Mouse (Mus musculus) thymus, postnatal 4 days (tissue): ENCODE data around the gene Ush2a.

Experiments
- DNase-seq: peaks from one replicate; pipeline ENCODE4 v3.0.0; 2021

The Ush2a gene

DNA sequence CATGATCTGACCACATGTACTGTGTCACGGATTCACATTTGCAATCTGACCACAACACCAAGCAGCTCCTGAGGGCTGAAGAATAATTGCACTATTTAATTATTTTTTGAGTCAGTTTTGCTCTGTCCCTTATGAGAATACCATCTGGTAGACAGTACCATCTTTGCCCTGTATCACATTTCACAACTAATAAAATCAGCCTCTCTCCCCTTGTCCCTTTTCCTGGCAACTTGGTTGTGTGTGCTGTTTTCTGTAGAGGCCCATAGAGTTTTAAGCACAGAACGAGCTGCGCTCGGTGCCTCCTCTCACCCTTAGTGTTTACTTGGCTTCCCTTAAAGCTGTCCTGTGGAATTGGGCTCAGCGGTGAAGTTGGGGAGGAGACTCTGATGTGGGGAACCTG lies 290.0 kb downstream of the Ush2a start:
- DNase-seq, result no peak

DNA sequence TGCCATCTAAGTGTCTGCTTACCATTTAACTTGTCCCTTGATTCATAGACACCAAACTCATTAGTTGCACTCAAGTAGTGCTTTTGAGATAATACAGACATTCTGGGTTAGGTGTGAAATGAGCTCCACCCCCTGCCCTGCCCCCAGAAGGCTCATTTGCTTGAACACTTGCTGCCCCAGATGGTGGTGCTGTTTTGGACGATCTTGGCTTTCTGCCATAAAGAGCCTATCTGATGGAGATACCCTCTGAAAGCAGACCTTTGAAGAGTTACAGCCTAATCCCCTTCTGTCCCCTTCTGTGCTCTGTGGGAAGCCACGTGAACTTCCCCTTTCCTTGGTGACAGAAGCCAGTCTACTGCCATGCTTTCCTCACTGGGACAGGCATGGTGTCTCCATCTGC lies 297.1 kb downstream of the Ush2a start:
- no peak for DNase-seq

DNA sequence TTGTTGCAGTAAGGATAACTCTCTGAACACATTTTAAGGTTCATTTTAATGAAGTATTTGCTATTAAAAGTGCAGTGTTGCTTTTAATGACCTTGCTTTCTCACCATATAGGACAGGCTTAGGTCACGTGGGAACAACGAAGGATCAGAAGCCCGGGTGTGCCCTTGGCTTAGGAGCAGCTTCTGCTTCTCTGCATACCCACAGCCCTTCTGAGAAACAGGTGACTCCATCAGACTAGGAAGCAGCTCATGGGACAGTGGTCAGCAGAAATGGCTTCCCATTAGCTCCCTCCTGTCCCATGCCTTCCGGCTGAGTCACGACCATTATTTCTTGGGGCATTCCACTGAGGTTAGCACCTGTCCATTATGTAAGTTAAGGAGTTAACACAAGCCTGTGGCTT lies 304.4 kb downstream of the Ush2a start:
- no peak for DNase-seq

- DNase-seq, result no peak
These were observed 305.7 kb downstream of the Ush2a start for GRCm38 (mm10) chr1:188567486-188567885.

DNA sequence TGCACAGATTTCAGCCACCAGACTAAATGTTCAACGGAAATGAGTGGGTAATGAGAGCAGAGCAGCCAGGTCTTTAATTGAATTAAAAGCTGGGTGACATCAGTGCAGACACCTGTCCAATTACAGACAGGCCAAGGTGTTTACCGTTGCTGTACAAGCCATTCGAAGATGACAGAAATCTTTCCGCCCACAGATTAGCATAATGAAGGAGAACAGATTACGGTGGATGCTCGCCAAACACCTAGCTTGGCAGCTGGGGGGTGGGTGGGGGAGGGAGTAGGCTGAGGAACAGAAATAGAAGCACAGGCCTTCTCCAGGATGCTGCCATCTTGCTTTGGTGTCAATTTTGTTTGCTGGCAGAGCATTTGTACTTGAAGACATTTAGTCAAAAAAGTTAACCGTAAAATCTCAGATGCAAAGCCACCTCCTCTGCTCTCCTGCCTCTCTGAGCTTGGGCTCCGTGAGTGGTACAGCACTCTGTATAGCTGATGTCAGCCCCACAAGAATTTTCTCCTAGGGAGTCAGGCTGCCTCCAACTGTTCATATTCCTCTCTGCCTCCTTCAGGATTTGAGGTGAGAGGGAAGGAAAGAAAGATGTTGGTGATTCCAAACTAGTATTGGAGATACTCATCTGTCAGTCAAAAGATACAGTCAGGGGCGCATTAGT lies 306.6 kb downstream of the Ush2a start:
- DNase-seq, result no peak

- no peak for DNase-seq
These were observed 314.5 kb downstream of the Ush2a start for GRCm38 (mm10) chr1:188576246-188576747.

DNA sequence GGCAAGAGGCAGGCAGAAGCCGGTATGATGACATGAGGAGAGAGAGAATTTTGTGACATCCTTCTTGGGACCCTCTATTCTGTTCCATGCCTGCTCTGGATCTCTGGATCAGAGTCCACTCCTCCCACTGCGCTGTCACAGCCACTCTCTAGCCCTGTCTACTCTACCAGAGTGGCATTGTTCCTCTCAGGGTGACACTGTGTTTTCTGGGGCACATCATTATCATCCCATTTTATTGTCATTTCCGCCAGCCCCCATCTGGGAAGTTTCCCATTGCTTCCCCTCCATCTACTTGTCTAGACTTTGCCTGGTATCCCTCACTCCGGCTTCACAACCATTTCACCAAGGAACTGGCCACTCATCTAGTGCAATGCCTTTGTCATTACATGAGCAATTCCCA lies 315.6 kb downstream of the Ush2a start:
- DNase-seq, result no peak

DNA sequence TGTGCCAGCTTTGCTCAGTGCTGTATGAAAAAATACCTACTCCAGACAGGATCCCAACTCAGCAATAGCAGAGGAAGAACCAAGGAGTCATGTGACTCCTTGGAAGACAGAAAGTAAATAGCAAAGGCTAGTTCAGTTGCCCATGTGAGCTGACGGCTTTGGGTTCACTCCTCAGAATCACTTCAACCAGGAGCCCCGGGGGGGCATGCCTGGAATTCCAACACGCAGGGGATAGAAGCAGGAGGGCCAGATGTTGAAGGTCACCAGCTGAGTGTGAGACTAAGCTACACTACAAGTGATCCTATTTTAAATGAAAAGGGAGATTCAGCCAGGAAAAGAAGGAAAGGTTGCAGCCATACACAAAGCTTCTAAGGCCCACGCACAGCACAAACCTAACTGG lies 319.3 kb downstream of the Ush2a start:
- DNase-seq, result no peak

GRCm38 (mm10) chr1:188595251-188595650 lies 333.4 kb downstream of the Ush2a start:
- no peak for DNase-seq

- no peak for DNase-seq
These were observed 336.2 kb downstream of the Ush2a start for GRCm38 (mm10) chr1:188598052-188598451.

DNA sequence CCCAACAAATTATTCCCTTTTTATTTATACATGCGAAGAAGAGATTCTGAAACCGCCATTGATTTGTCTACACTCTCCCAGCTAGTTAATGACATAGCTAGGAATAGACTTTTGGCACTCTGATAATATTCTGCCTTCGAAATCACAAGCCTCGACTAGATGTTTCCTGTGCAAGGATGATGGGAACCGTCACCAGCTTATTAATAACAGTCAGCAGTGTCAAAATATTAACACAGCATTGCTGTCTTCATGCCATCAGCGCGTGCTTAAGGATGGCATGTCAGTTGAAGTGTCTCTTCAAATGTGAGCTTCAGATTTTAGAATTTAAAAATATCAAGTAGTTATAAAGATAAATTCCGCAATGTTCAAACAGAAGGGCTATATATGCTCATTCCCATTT lies 337.3 kb downstream of the Ush2a start:
- no peak for DNase-seq

DNA sequence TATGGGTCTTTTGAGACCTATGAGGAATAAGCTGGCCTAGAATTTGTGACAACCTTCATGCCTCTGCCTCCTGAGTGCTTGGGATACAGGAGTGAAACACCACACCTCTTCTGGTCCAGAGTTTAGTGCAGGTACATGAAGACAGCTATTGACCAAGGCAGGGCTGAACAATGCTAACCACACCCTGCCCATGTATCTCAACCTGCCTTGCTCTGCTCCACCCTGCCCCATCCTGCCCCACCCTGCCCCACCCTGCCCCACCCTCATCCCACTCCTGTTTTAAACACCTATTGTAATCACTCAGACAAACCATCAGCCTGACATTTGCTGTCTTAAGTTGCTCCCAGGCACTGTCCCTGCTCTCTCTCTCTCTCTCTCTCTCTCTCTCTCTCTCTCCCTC lies 344.6 kb downstream of the Ush2a start:
- DNase-seq, result no peak

DNA sequence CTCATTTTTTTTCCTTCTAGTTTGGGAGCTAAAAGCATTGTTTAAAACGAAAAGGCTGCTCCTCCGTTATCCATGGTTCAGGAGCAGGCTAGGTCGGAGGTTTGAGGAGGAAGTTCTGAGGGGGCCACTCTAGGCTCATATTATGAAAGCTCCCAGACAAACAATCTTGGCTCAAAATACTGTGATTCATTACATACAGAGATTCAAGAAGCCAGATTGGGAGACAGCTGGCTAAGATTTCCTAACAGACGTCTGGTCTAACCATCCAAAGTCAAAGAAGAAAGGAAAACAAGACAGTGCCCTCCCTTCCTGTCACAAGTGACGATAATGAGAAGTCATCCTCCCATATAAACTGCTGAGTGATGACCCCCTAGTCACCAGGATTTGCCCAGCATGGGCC lies 354.7 kb downstream of the Ush2a start:
- no peak for DNase-seq

GRCm38 (mm10) chr1:188633736-188634135 lies 371.9 kb downstream of the Ush2a start:
- DNase-seq, result no peak

DNA sequence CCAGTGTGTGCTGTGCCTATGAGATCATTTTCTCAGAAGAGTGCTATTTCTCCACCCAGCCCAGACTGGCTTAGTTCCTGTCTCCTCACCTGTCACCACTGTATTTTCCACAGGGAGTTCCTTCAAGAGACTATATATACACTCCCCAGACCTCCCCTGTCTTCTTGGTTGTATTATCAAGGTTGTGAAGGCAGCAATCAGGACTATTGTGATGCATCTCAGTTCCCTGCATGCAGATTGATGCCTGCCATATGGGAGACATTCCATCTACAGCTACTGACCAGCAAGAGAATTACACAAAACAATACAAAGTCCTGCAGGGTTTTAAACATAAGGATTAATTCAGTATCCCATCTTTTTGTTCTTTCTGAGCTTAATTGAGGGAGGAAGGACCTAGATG lies 377.8 kb downstream of the Ush2a start:
- DNase-seq, result no peak

DNA sequence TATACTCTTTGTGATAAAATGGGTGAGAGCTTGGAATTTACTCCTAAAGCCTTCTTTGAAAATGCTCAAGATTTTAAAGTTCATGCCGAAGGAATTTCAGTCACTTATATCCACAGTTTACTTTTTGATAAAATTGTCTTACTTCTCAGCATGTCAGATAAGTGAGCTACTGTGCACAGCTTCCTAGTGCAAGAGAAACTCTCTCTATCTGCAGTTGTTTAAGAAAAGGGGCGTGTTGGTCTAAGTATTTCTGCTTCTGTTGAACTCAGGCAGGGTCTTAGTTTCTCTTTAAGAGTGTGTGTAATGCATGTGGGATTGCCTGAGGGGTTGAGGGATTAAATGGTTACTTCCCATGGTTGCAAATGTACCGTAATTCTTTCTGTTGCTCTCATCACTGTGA lies 381.3 kb downstream of the Ush2a start:
- DNase-seq, result no peak

- DNase-seq, result no peak
These were observed 391.2 kb downstream of the Ush2a start for GRCm38 (mm10) chr1:188653001-188653400.

DNA sequence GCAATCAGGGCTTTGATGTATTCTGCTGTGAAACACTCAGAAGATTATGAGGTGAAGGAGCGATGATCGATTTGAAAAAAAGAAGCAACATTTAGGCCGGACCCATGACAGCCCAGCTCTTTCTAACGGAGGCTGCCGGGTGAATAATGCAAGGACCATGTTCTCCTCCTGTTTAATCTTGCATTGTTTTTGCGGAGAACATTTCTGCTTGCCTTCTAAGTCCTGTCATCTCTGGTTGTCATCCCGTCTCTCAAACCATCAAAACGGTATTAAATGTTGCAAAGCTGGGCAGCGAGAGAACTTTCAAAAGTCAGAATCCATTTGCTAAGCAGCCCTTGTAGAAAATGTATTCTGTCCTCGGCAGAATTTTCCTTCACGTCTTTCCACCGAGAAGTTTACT lies 394.3 kb downstream of the Ush2a start:
- DNase-seq, result no peak

- no peak for DNase-seq
These were observed 397.3 kb downstream of the Ush2a start for GRCm38 (mm10) chr1:188659159-188659558.

GRCm38 (mm10) chr1:188660339-188660738 lies 398.5 kb downstream of the Ush2a start:
- no peak for DNase-seq

DNA sequence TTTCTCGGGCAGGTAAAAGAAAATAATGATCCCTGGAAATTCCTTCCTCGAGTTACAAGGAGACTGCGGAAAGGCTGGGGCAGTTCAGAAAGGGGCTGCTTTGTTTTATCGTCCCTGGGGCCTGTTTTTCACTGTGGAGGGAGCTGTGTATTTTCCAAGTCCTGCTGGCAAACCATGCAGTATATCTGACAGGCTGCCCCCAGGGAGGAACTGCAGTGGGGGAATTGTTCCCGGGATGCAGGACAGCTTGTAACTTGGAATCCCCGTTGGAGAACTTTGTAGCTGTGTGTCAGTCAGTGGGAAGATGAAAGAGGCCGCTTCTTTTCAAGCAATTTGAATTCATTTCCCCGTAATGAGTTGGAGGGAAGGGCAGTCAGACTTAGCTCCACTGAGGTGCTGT lies 399.1 kb downstream of the Ush2a start:
- DNase-seq, result no peak

- no peak for DNase-seq
These were observed 405.6 kb downstream of the Ush2a start for GRCm38 (mm10) chr1:188667460-188667859.

- DNase-seq, result no peak
These were observed 406.7 kb downstream of the Ush2a start for GRCm38 (mm10) chr1:188668513-188668912.

DNA sequence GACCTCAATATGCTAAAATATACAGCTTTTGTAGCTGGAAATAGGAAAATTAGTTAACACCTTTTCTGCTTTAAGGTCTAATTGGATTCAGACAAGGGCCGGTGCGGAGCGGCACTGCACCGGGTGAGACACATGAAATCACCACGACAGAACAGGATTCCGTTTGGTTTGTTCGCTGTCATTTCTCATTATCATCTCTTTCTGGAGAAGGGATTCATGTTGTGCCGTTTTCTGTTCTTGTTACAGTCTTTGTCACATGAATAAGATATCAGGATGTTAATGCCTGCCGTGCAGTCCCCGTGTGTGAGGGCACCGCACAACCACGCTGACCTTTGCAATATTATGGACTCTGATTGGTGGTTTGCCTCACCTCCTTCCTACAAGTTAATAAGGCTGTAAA lies 411.0 kb downstream of the Ush2a start:
- DNase-seq, result no peak
